Mouse (Mus musculus): ENCODE results near the gene Ezh1.
A peak's percentile ranks its signal among the peaks of the same experiment; 100 is the strongest.

Gene Ezh1

GRCm38 (mm10) chr11:101200986-101201385 lies 25.3 kb downstream of the Ezh1 start:
- no peak for DNase-seq (ENCODE audit: low spot score)

DNA sequence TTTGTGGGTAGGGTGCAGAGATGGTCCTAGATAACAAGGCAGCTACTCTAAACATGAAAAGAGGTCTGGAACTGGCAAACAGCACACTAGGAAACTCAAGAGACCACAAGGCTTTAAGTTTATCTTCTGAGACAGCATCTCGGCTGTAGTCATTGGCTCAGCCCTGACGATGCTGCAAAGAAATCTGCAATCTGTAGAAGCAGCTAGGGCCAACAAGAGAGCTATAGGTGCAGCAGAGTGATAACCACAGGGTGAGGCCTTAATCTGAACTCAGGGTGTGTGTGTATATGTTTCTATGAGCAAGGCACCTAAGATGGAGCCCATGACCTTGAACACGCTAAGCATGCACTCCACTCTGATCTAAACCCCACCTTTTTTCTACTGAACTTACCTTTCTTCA lies 26.7 kb downstream of the Ezh1 start:
- DNase-seq (ENCODE audit: low spot score), result no peak

DNA sequence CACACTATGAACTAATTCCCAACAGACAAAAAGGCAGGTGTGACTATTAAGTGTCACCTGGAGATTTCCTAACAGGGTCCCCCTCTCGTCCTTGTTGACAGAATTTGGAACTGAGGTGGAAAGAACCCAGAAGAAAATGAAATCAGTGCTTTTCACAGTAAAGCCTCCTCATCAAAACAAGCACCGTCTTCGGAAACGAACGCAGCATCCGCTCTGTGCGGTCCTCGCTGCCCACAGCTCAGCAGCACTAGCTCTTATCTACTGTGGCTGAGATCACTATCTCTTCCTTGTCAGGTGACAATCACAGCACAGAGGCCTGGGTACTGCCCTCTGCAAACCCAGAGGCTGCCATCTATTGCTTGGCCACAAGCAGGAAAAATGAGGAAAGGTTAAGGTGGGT lies 30.1 kb downstream of the Ezh1 start:
- DNase-seq (ENCODE audit: low spot score), result no peak

- DNase-seq (ENCODE audit: low spot score), result no peak
Measured at GRCm38 (mm10) chr11:101195571-101195970, 30.7 kb downstream of the Ezh1 start.

DNA sequence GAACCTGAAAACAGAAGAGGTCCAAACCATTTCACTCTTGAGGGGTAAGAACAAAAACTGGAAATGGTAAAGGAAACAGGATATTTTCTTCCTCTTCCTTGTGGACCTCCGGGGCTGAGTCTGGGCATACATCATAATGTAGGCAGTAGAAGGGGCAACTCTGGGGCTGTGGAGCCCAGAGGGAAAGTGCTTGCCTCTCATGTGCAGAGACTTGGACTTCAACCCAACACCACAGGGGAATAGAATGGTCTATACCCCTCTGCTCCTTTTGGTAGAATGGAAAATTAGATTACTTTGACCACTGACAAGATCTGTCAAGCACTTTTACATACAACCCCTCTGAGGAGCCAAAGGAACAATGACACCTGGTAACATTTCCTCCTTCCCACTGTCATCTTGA lies 31.2 kb downstream of the Ezh1 start:
- no peak for DNase-seq (ENCODE audit: low spot score)

- DNase-seq (ENCODE audit: low spot score), result no peak
Measured at GRCm38 (mm10) chr11:101194643-101195042, 31.6 kb downstream of the Ezh1 start.

- no peak for DNase-seq (ENCODE audit: low spot score)
Measured at GRCm38 (mm10) chr11:101194137-101194536, 32.1 kb downstream of the Ezh1 start.

DNA sequence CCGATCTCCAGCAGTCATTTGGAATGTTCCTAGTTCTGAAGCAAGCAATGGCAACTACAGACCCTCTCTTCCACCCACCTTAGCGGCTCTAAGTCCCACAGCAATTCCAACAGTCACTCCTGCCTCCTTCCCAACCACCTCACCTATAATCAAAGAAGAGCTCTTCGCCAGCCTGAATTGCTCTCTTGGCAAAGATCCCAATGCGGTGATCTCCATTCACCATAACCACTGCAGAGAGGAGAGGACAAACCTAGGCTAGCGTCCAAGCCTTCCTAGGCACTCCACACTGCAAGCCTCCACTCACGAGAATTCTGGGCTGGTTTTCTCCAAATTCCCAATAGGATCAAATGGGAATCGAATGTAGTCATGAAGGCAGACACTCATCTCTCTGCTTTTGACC lies 33.2 kb downstream of the Ezh1 start:
- no peak for DNase-seq (ENCODE audit: low spot score)

GRCm38 (mm10) chr11:101192646-101193045 lies 33.6 kb downstream of the Ezh1 start:
- no peak for DNase-seq (ENCODE audit: low spot score)

GRCm38 (mm10) chr11:101191919-101192470 lies 34.3 kb downstream of the Ezh1 start:
- DNase-seq (ENCODE audit: low spot score), result no peak

GRCm38 (mm10) chr11:101190913-101191907 lies 35.1 kb downstream of the Ezh1 start:
- no peak for DNase-seq (ENCODE audit: low spot score)

DNA sequence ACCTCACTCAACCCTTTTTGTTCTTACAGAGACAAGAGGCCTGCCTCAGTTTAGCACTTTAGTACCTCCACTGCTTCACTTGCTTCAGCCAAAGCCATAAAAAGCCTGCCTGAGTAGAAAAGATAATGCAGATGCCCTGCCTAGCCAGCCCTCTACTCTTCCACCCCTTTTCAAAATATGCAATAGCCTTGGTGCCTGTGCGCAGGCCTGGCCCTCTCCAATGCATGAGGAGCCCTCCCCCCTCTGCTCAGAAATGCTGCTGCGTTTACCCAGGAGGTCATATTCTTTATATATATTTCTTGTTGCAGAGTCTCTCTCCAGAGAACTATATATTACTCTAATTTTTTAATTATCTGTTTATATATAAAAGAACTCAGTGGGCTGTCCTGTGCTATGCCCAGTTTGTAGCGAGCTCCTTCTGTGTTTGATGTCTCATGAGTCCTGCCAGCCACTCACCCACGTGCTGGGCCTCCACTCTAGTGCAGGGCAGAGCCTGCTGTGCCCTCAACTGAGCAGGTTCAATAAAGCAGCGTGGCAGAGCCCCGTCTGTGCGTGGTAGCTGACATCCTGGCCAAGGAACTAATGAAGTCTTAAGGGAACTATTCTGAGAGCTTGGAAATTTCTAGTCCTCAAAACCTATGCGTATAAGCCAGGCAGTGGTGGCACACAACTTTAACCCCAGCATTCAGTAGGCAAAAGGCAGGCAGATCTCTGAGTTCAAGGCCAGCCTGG lies 35.9 kb downstream of the Ezh1 start:
- DNase-seq (ENCODE audit: low spot score), result no peak

DNA sequence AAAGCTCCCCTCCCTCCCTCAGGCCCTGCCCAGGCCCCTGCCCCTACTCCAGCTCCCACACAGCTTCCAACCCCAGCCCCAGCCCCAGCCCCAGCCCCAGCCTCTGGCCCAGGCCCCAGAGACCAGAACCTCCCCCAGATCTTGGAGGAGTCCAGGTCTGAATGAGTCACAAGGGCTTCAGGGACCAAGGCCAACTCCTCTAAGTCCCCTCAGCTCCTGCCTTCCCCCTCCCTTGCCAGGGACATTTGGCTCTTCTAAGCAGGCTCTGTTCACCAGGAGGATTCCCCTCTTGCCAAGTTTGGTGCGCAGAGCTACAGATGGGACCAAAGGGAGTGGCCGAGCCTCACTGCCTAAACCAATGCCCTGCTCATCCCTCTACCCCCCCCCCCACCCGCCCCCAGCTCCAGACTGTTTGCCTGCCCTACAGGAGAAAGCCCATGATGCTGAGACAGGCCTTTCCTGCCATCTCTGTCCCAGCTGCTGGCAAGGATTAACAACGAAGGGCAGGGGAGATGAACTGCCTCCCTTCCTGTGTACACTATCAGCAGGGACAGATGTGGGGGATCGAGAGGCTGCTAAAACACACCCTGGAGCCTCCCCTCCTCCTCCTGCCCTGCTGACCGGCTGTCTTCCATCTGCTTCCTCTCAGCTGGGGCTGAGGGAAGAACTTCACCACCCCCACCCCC lies 36.6 kb downstream of the Ezh1 start:
- DNase-seq (ENCODE audit: low spot score), result peak; percentile 67

DNA sequence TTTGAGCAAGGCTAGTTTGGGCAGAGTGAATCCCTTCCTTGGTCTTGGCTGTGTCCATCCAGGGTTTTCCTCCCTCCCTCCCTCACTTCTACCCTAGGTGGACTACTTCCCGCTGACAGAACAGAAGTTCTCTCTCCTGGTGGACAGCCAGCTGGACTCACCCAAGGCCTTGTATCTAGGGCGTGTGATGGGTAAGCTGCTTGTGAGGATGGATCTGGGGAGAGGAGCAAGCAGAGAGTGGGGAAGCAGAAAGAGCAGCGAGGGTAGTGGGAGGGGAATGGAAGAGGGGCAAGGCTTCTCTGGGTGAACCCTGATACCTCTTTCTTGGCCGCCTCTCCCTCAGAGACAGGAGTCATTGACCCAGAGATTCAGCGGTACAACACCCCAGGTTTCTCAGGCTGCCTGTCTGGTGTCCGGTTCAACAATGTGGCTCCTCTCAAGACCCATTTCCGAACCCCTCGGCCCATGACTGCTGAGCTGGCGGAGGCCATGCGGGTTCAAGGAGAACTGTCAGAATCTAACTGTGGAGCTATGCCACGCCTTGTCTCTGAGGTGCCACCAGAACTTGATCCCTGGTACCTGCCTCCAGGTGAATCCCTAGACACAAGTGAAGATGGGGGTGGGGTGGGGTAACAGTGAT lies 38.0 kb downstream of the Ezh1 start:
- DNase-seq (ENCODE audit: low spot score), result no peak

DNA sequence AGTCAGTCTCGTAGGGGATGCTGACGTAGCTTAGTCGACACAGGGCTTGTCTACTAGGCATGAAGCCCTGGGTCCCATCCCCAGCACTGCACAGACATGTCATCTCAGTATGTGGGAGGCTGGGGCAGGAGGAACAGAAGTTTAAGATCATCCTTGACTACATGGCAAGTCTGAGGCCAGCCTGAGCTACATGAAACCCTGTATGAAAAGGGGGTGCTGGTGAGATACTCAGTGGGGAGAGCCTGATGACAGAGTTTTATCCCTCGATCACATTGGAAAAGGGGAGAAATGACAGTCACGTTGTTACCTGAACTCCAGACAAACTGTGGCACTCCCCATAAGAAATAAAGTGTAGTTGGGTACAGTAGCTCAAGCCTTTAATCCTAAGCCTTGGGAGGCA lies 38.7 kb downstream of the Ezh1 start:
- DNase-seq (ENCODE audit: low spot score), result no peak

GRCm38 (mm10) chr11:101186526-101187247 lies 39.6 kb downstream of the Ezh1 start:
- DNase-seq (ENCODE audit: low spot score), result no peak

DNA sequence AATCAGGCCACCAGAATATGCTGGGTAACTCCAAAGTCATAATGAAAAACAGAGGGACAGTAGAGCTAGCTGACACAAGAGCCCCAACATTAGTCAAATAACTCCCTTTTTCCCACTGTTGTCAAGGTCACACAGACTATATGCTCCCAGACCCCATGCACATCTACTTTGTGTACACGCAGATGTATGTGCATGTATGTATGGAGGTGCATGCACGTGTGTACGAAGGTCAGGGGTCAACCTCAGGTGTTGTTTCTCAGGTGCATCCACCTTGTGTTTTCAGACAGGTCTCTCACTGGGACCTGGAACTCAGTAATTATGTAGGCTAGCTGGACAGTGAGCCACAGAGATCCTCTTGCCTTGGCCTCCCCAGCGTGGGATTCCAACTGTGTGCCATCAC lies 40.8 kb downstream of the Ezh1 start:
- DNase-seq (ENCODE audit: low spot score), result no peak

GRCm38 (mm10) chr11:101184984-101185383 lies 41.3 kb downstream of the Ezh1 start:
- no peak for DNase-seq (ENCODE audit: low spot score)

DNA sequence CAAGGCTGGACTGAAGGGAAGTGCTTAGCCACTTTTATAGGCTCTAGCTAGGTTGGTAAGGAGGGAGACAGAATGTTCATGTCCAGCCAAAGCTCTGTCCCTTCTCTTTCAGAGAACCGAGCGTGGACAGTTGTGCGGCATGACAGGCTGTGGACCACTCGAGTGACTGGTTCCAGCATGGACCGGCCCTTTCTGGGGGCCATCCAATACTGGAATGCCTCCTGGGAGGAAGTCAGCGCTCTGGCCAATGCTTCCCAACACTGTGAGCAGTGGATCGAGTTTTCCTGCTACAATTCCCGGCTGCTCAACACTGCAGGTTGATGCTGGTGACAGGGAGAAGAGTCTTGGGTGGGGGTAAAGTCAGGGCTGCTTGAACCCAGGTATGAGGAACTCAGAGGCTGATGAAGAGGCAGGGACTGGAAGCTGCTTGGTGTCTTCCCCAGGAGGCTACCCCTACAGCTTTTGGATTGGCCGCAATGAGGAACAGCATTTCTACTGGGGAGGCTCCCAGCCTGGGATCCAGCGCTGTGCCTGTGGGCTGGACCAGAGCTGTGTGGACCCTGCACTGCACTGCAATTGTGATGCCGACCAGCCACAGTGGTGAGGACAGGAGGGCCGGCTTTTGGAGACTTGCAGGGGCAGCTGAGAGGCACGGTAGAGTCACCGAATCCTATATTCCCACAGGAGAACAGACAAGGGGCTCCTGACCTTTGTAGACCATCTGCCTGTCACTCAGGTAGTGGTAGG lies 43.3 kb downstream of the Ezh1 start:
- no peak for DNase-seq (ENCODE audit: low spot score)

- no peak for DNase-seq (ENCODE audit: low spot score)
Measured at GRCm38 (mm10) chr11:101181961-101182360, 44.3 kb downstream of the Ezh1 start.
